Mouse (Mus musculus) thymus, adult 2 months (tissue): ENCODE results near the gene Hsd17b14. TPM values are rescaled to one million over a fixed set of nuclear protein-coding genes. Genes with fewer than 3 reads are reported as not detected.
"Not testable (repeated sequence)": the region's sequence is repeated elsewhere in the genome, so short reads cannot be mapped to it uniquely, and the experiment has no call there.

Experiments used
- DNase-seq: peaks from one replicate; pipeline ENCODE4 v3.0.0; 2021
- H3K27ac ChIP-seq: fragments of 200-500 bp; 2 replicates; pipeline ENCODE4 v1.5.1; 2012; ENCODE audit warnings: low read length, control low read depth; ENCODE audit not compliant: control insufficient read depth, insufficient read depth
- H3K27me3 ChIP-seq: fragments of 200-500 bp; 2 replicates; pipeline ENCODE4 v1.6.1; 2012; ENCODE audit warnings: mild to moderate bottlenecking, low read length, moderate library complexity, mixed read lengths; ENCODE audit not compliant: control insufficient read depth, insufficient read depth
- H3K36me3 ChIP-seq: fragments of 200-500 bp; 2 replicates; pipeline ENCODE4 v1.6.1; 2012; ENCODE audit warnings: mild to moderate bottlenecking, low read length, moderate library complexity; ENCODE audit not compliant: control insufficient read depth, insufficient read depth
- H3K4me1 ChIP-seq: fragments of 200-500 bp; replicated peaks from 2 replicates; pipeline ENCODE4 v1.6.1; 2012; ENCODE audit warnings: low read length; ENCODE audit not compliant: control insufficient read depth, insufficient read depth
- H3K4me3 ChIP-seq: fragments of 200-500 bp; 2 replicates; pipeline ENCODE4 v1.5.1; 2012; ENCODE audit warnings: mild to moderate bottlenecking, low read length, control low read depth, moderate library complexity; ENCODE audit not compliant: control insufficient read depth, insufficient read depth
- CTCF ChIP-seq: fragments of 200-500 bp; IDR thresholded peaks from 2 replicates; pipeline ENCODE4 v1.5.1; 2012; ENCODE audit warnings: mild to moderate bottlenecking, control low read depth, low read length, moderate library complexity, borderline replicate concordance; ENCODE audit not compliant: control insufficient read depth, poor library complexity, insufficient read depth; ENCODE audit errors: extremely low read depth
- POLR2A ChIP-seq: fragments of 200-500 bp; IDR thresholded peaks from 2 replicates; pipeline ENCODE4 v1.6.1; 2012; ENCODE audit warnings: mild to moderate bottlenecking, low read length, control low read depth, moderate library complexity; ENCODE audit not compliant: control insufficient read depth, poor library complexity, insufficient read depth; ENCODE audit errors: extremely low read depth
- WGBS: fragments of 180-500 bp; shearing (Covaris S2); methylation state at CpG from one replicate; pipeline ENCODE4 v1.1.7; 2018; 5-methylcytosine and 5-hydroxymethylcytosine counted together
- polyA plus RNA-seq: library from polyadenylated mRNA; depleted of rRNA; stranded (reverse); fragments of >200 nt; gene quantifications from 2 replicates; pipeline ENCODE4 v1.2.3, GENCODE M21; 2012

Hsd17b14 gene
- polyA plus RNA-seq, 1 experiment, result 2.6 TPM

DNA sequence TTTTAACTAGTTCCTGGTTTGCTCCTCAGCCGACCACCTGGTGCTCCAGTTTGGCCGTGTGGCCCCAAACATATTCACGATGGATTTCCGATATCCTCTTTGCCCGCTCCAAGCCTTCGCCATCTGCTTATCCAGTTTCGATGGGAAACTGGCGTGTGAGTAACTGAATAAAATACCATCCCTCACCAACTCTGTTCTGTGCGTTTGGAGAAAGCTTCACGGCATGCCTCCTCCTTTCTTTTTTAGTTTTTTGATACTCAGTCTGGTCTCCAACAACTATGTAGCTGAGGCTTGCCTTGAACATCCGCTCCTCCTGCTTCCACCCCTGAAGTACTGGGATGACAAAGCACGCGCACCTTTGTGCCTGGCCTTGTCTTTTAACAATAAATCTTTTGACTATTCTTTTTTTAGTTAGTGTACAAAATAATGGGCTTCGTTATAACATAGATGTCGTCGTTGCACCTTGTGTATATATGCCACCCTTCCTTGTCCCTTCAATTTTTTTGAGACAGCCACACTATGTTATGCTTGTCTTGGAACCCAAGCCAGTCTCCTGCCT is 32.4 kb upstream of the Hsd17b14 start:
- no peak overlapping the region for H3K4me3 ChIP-seq
- H3K27me3 ChIP-seq, result no peaks in the 10 kb centered on the region
- no peak for TF ChIP-seq CTCF
- TF ChIP-seq POLR2A, result no peak
- no peaks in the 10 kb centered on the region for H3K36me3 ChIP-seq
- H3K27ac ChIP-seq, result no peak overlapping the region
- peaks cover 23% of the 10 kb centered on the region for H3K4me1 ChIP-seq
- 69% methylated on average over 16 of the region's 16 CpGs for WGBS
- no peak for DNase-seq

DNA sequence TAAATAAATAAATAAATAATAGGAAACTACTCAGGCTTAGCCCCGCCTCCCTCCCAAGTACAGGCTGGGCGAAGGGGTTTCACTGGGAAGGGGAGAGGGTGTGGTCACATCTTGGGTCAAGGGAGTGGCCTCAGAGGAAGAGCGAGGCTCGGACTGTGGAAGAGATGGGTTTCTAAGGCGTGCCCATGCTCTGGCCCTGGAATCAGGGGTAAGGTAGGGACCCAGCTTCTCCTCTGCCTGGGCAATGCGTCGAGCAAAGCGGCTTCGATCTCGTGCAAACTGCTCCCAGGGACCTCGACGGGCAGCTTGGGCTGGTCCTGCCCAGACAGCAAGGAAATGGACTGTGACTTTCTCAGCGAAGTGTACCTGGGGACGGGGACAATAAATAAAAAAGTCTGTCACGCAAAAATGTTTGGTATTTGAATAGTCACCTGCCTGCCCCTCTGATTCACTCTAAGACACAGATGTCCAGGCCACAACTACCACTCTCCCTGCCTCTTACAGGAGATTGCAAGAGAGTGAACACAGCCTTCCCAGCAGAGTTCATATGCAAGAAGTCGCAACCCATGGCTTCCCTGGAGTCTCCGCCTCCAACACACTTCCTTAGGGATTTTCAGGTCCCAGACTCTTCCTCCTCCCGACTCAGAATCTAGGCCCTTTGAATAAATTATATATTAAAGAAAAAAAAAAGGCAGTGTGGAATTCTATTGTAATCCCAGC is 31.6 kb upstream of the Hsd17b14 start:
- 91% methylated on average over 18 of the region's 18 CpGs for WGBS
- Histone ChIP-seq H3K27me3 (no peaks in the 10 kb centered on the region), H3K36me3 (no peaks in the 10 kb centered on the region), H3K4me1 (peaks cover 23% of the 10 kb centered on the region), H3K27ac (no peak overlapping the region), H3K4me3 (no peak overlapping the region)
- DNase-seq, result no peak
- TF ChIP-seq CTCF (no peak), POLR2A (no peak)

DNA sequence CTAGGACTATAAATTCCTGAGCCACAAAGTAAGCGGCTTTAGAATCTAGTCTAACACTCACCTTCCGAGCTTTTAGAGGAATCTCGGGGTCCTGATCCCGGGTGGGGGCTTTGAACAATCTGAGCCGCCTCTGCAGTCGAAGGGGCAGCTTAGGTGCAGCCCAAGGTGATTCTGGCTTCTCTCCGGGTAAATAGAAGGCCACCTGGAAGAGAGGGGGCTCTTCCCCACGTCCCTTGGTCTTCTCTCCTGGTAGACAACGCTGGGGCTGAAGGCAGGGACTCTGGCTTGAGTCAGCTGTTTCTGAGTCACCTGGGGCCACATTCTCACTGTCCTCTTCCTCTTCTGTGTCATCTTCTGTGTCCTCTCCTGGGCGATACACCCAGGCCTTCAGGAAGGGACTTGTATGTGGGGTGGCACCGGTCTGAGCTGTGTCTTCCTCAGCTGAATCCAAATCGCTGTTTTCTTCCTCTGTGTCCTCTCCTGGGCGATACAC is 31.0 kb upstream of the Hsd17b14 start:
- DNase-seq, result no peak
- H3K27me3 ChIP-seq, result no peaks in the 10 kb centered on the region
- H3K36me3 ChIP-seq, result no peaks in the 10 kb centered on the region
- H3K27ac ChIP-seq, result no peak overlapping the region
- H3K4me1 ChIP-seq, result peaks cover 23% of the 10 kb centered on the region
- 88% methylated on average over 13 of the region's 13 CpGs for WGBS
- no peak overlapping the region for H3K4me3 ChIP-seq
- no peak for TF ChIP-seq CTCF
- TF ChIP-seq POLR2A, result no peak

DNA sequence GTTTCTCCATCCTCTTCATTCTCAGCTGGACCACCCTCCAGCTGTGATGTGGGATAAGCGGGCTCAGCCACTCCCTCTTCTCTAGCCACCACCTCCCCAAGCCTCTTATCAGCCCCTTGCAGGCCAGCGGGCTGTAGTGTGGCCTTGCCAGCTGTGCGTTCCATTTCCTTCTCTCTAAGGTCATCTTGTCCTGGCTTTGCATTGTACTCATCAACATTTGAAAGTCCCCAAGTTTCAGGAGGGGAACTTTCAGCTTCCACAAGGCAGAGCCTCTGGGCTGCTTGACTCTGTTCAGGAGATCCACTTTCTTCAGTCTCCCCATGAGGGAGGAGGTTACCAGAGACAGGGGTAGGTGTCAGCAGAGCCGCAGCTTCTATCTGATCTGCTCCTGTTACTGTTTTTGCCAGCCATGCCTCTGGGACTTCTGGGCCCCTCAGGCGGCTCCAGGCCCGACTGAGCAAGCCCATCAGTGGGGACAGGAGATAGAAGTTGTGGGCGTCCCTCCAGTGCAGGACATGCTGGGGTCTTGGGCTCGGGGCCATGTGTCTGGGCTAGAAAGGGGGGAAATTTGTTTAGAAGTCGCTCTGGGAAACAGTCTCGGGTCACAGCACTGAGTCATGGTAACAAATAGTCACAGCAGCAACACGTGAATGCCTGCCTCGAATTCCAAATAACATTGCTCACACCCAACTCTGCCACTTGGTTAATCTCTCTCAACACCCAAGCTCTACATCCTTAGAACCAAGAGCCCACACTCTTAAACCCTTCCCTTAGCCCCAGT is 29.7 kb upstream of the Hsd17b14 start:
- no peak for DNase-seq
- TF ChIP-seq CTCF, result no peak
- no peak for TF ChIP-seq POLR2A
- Histone ChIP-seq H3K4me1 (peaks cover 25% of the 10 kb centered on the region), H3K27ac (peak overlapping the region; percentile 13; the same call in 1 of the 2 replicates), H3K27me3 (no peaks in the 10 kb centered on the region), H3K36me3 (no peaks in the 10 kb centered on the region), H3K4me3 (peak overlapping the region; percentile 62)
- 43% methylated on average over 12 of the region's 12 CpGs for WGBS

DNA sequence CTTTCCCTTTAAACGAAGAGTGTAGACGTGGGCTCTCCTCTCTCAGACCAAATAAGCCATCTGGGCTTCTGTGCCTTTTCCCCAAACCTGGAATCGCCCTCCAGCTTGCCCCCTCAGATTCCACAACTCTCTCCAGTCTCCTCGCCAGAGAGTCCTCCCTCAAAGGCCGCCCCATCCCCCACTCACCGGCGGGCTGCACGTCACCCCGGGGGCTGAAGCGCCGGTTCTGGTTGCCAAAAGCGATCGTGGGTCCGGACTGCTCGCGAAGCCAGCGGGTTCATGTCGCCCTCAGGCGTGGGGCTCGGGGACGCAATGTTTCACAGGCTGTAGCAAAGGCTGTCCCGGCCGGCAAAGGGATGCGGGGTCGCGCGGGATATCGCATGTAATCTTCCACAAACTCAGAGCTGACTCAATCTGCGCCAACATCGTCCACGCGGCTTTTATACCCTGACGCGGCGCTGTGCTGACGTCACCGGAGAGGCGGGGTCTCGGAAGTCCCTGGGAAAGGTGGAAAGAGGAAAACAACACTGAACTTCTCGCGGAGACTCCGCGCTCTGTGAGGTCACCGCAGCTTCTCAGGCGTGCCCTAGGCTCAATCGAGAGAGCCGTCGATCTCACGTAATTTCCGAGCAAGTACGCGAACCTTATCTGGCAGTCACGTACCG is 28.8 kb upstream of the Hsd17b14 start, which contains the start of the genes Ppp1r15a and Plekha4:
TSS of gene Ppp1r15a (minus strand) at position 460 of the 665 bp plus-strand sequence.
TSS of gene Plekha4 (plus strand) at position 522 of the 665 bp plus-strand sequence.
- H3K36me3 ChIP-seq, result no peaks in the 10 kb centered on the region
- WGBS, result under 1% methylated on average over 54 of the region's 54 CpGs
- peak; percentile 96 for DNase-seq
- H3K27me3 ChIP-seq, result no peaks in the 10 kb centered on the region
- peak; percentile 89 for TF ChIP-seq POLR2A
- TF ChIP-seq CTCF, result no peak
- peaks cover 25% of the 10 kb centered on the region for H3K4me1 ChIP-seq
- H3K27ac ChIP-seq, result peak within 1 kb of the TSS; percentile 86
- H3K4me3 ChIP-seq, result peak within 1 kb of the TSS; percentile 62

DNA sequence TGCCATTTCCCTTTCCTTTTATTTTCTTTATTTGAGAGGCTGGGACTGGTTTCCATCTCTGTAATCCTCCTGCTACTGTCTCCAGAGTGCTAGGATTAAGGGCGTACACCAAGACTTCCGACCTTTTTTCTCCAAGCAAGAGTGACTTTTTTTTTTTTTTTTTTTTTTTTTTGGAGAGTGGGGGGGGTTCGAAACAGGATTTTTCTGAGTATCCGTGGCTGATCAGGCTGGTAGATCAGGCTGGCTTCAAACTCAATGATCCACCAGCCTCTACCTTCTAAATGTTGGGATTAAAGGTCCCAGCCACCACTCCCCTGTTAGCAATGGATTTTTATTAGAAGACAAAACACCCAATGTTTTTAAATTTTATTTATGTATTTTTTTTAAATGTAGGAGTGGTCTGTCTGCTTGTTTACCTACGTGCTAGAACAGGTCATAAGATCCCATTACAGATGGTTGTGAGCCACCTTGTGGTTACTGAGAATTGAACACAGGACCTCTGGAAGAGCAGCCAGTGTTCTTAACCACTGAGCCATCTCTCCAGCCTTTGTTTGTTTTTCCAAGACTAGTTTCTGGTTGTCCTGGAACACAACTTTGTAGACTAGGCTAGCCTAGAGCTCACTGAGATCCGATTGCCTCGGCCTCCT is 28.1 kb upstream of the Hsd17b14 start:
- peak; percentile 43 for DNase-seq
- WGBS, result 21% methylated on average over 7 of the region's 7 CpGs
- H3K36me3 ChIP-seq, result no peaks in the 10 kb centered on the region
- peak overlapping the region; percentile 62 for H3K4me3 ChIP-seq
- TF ChIP-seq POLR2A, result no peak
- TF ChIP-seq CTCF, result no peak
- H3K27me3 ChIP-seq, result no peaks in the 10 kb centered on the region
- peaks cover 25% of the 10 kb centered on the region for H3K4me1 ChIP-seq
- peak overlapping the region; percentile 86 for H3K27ac ChIP-seq

DNA sequence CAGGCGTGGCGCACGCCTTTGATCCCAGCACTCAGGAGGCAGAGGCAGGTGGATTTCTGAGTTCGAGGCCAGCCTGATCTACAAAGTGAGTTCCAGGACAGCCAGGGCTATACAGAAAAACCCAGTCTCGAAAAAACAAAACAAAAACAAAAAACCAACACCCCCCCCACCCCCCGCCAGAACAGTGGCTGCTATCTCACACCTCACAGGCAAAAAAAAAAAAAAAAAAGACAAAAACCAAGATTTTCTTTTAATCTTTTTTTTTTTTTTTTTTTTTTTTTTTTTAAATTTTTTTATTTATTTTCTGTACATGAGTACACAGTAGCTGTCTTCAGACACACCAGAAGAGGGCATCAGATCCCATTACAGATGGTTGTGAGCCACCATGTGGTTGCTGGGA is 27.5 kb upstream of the Hsd17b14 start:
- H3K27ac ChIP-seq, H3K27me3 ChIP-seq, DNase-seq, H3K36me3 ChIP-seq, H3K4me3 ChIP-seq: not testable (repeated sequence)
- WGBS, result 85% methylated on average over 6 of the region's 6 CpGs
- peaks cover 22% of the 10 kb centered on the region for H3K4me1 ChIP-seq
